Mouse (Mus musculus): ENCODE measurements around the gene Adam15. TPM values are rescaled to one million over a fixed set of nuclear protein-coding genes. Genes with fewer than 3 reads are reported as not detected.
A peak's percentile ranks its signal among the peaks of the same experiment; 100 is the strongest.

Gene Adam15
- polyA plus RNA-seq (2015; fragmentation: Nextera tagmentation; extraction: Ambion mirVana), result 41.5 and 47.0 TPM in 2 replicates

DNA sequence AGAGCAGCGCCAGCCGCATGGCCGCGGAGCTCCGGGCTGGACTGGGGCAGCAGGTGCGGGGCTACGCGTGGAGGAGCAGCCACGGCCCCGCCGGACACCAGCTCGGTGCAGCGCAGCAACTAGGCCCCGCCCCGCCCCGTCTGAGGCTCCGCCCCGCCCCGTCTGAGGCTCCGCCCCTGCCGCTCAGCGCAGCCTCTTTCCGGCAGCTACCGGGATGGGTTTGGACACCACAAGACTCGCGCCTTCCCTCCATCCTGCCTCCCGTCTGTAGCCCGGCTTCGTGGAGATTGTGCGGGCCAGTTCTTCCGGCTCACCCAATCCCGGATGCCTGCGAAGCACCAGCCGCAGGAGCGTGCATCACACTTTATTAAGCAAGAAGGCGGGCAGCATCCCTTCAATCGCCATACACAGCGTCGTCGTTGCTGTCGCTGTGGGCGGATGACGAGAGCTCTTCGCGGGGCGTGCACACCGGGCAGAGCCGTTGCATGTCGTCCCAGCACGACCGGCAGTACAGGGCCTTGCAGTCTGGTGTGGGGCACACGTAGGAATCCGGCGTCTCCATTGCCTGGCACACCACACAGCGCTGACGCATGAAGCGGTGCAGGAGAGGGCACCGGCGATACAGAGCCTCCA lies at the start of gene Adam15:
Gene Adam15 (minus strand): TSS at position 128 of the 633 bp plus-strand sequence.
- Histone ChIP-seq H3K4me3 (peak within 1 kb of the TSS; percentile 61), H3K4me1 (replicated peaks) (peaks cover 27% of the 10 kb centered on the region), H3K4me2 (peak within 1 kb of the TSS; percentile 91), H3K9ac (peak within 1 kb of the TSS; percentile 82), H3K9me3 (no peaks in the 10 kb centered on the region), H3K27ac (peak within 1 kb of the TSS; percentile 90), H3K27me3 (peaks cover 50% of the 10 kb centered on the region), H3K36me3 (peaks cover 12% of the 10 kb centered on the region)
- ATAC-seq (ENCODE audit: low FRiP score), result peak; percentile 88
- WGBS, result 1% methylated on average over 52 of the region's 59 CpGs

DNA sequence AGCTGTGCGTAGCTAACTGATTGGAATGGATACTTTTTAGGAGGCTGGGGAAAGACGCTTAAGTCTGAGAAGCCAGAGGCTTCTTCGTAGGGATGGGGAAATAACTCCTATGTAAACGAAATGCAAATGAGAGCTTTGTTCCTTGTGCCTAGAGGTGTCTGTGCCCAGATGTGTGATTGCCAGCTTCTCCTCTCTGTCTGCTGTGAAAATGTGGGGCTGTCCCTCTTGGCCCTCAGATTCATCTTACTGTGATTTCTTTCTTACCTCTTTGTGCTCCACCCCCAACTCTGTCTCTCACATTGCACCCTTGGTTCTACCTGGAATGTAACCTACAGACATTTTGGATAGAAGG lies 46.8 kb upstream of the Adam15 start:
- ATAC-seq (ENCODE audit: low FRiP score), result no peak
- H3K27me3 ChIP-seq, result peaks cover 47% of the 10 kb centered on the region
- peaks cover 52% of the 10 kb centered on the region for H3K4me1 ChIP-seq (replicated peaks)
- peak overlapping the region; percentile 99 for H3K4me2 ChIP-seq
- under 1% methylated on average over 4 of the region's 4 CpGs for WGBS
- H3K4me3 ChIP-seq, result peak overlapping the region; percentile 52
- no peak overlapping the region for H3K27ac ChIP-seq
- H3K9ac ChIP-seq, result peak overlapping the region; percentile 46; the same call in 1 of the 2 replicates
- peaks cover 5% of the 10 kb centered on the region; the same call in 1 of the 2 replicates for H3K36me3 ChIP-seq
- no peaks in the 10 kb centered on the region for H3K9me3 ChIP-seq

- Histone ChIP-seq H3K4me2 (peak overlapping the region; percentile 99), H3K9ac (peak overlapping the region; percentile 46), H3K27ac (no peak overlapping the region), H3K4me3 (peak overlapping the region; percentile 52), H3K27me3 (peaks cover 47% of the 10 kb centered on the region), H3K9me3 (no peaks in the 10 kb centered on the region), H3K36me3 (no peaks in the 10 kb centered on the region; the same call in 1 of the 2 replicates), H3K4me1 (replicated peaks) (peaks cover 58% of the 10 kb centered on the region)
- under 1% methylated on average over 42 of the region's 44 CpGs for WGBS
- no peak for ATAC-seq (ENCODE audit: low FRiP score)
Observed at GRCm38 (mm10) chr3:89395806-89396653, 46.2 kb upstream of the Adam15 start.

- H3K9ac ChIP-seq, result peak overlapping the region; percentile 51; the same call in 1 of the 2 replicates
- peak overlapping the region; percentile 99 for H3K4me2 ChIP-seq
Observed at GRCm38 (mm10) chr3:89395419-89395805, 45.6 kb upstream of the Adam15 start.

DNA sequence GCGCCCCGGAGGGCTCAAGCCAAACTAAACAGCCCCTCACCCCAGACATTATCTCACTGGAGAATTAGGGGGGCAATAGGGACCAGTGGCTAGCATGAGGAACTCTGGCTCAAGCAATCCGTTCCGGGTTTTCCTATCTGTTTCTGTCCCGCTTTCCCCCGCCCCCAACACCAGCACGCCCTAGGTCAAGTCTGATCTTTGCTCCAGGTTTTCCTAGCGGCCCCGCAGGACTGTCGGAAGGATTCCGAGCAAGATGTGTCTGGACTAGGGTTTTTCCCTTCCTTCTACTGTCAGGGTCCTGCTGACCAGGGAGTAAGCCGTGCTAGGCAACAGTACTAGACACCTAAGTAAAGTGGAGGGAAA lies 45.1 kb upstream of the Adam15 start:
- no peaks in the 10 kb centered on the region; the same call in 1 of the 2 replicates for H3K36me3 ChIP-seq
- peak overlapping the region; percentile 52 for H3K4me3 ChIP-seq
- peaks cover 70% of the 10 kb centered on the region for H3K4me1 ChIP-seq (replicated peaks)
- no peaks in the 10 kb centered on the region for H3K9me3 ChIP-seq
- peak overlapping the region; percentile 51; the same call in 1 of the 2 replicates for H3K9ac ChIP-seq
- whole genome bisulfite sequencing, result under 1% methylated on average over 11 of the region's 12 CpGs
- H3K27me3 ChIP-seq, result peaks cover 50% of the 10 kb centered on the region
- ATAC-seq (ENCODE audit: low FRiP score), result no peak
- peak overlapping the region; percentile 99 for H3K4me2 ChIP-seq
- H3K27ac ChIP-seq, result 0 out of 2 replicates have a peak overlapping the region, but pooled peaks have one; percentile 58

More at GRCm38 (mm10) chr3:89395419-89395805, 45.6 kb upstream of the Adam15 start:
- 0 out of 2 replicates have a peak overlapping the region, but pooled peaks have one; percentile 58 for H3K27ac ChIP-seq
- peak overlapping the region; percentile 52 for H3K4me3 ChIP-seq
- H3K36me3 ChIP-seq, result no peaks in the 10 kb centered on the region; the same call in 1 of the 2 replicates
- H3K4me1 ChIP-seq (replicated peaks), result peaks cover 65% of the 10 kb centered on the region
- ATAC-seq (ENCODE audit: low FRiP score), result no peak
- H3K27me3 ChIP-seq, result peaks cover 50% of the 10 kb centered on the region
- 3% methylated on average over 10 of the region's 10 CpGs for WGBS
- H3K9me3 ChIP-seq, result no peaks in the 10 kb centered on the region

DNA sequence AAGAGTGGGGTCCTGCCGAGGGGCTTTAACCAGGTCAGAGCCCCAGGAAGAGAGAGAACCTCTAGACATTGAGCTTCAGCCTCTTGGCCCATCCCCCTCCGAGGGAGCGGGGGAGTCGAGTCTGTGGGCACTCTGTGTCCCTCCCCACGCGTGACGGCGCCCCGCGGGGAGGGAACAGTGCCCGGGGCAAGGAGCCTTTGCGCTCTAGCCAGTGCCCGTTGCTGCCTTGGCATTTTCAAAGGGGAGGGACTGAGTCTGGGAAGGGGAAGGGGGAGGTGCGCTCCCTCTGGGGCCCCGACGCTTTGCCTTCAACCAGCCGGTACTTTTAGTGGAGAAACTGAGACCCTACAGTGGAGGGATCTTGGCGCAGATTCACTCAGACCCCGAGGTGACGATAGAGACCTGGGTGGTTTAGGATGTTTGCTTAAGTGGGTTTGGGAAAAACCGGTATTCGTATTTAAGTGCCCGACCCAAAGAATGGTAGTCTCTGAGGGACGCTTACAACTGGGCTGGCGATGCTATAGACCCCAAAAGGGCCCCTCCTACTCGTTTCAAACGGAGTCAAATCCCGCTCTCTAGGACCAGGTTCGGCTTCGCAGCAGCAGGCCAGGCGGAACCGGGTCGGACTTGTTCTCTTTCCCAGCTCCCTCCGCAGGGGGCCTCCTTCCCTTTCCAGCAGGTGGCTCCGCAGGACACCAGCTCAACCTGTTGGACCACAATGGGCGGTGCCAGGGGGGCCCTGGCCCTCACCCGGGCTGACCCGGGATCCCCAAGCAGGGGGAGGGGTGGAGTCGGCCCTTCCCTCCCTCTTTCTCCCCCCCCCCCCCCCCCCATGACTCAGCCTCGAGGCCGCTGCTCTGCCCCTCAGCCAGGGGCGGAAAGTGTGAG lies 44.5 kb upstream of the Adam15 start, which contains the start of gene Zbtb7b:
Gene Zbtb7b (minus strand): TSS at position 771 of the 888 bp plus-strand sequence.
- no peaks in the 10 kb centered on the region for H3K9me3 ChIP-seq
- H3K9ac ChIP-seq, result peak within 1 kb of the TSS; percentile 68
- H3K27ac ChIP-seq, result peak within 1 kb of the TSS; percentile 58; the same call in 1 of the 2 replicates
- H3K4me1 ChIP-seq (replicated peaks), result peaks cover 70% of the 10 kb centered on the region
- 0% methylated on average over 39 of the region's 42 CpGs for WGBS
- H3K4me2 ChIP-seq, result peak within 1 kb of the TSS; percentile 99
- peak within 1 kb of the TSS; percentile 52 for H3K4me3 ChIP-seq
- no peaks in the 10 kb centered on the region; the same call in 1 of the 2 replicates for H3K36me3 ChIP-seq
- peak; percentile 53 for ATAC-seq (ENCODE audit: low FRiP score)
- H3K27me3 ChIP-seq, result peaks cover 50% of the 10 kb centered on the region

DNA sequence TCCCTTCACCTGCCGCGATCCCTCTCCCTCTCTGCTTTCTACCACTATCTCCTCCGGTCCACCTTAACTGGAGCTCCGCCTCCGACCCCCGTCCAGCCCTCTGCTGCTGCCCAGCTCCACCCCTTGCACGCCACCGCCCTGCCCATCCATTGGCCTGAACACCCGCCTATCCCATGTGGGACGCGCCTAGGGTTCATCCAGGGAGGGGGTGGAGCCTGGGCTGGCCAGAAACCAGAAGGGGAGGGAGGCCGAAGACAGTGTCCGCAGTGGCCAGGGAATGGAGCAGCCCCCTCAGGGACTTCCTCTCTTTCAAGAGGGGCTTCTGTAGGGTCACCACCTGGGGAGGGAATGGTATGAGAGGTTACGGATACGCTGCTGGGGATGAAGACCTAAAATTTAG lies 43.8 kb upstream of the Adam15 start:
- WGBS, result 0% methylated on average over 15 of the region's 15 CpGs
- peak; percentile 90 for ATAC-seq (ENCODE audit: low FRiP score)
- no peaks in the 10 kb centered on the region for H3K9me3 ChIP-seq
- peak overlapping the region; percentile 52 for H3K4me3 ChIP-seq
- peak overlapping the region; percentile 58; the same call in 1 of the 2 replicates for H3K27ac ChIP-seq
- peaks cover 70% of the 10 kb centered on the region for H3K4me1 ChIP-seq (replicated peaks)
- H3K9ac ChIP-seq, result peak overlapping the region; percentile 68
- peak overlapping the region; percentile 99 for H3K4me2 ChIP-seq
- H3K36me3 ChIP-seq, result no peaks in the 10 kb centered on the region
- H3K27me3 ChIP-seq, result peaks cover 50% of the 10 kb centered on the region

- Histone ChIP-seq H3K27ac (no peak overlapping the region), H3K9ac (peak overlapping the region; percentile 65), H3K27me3 (peaks cover 50% of the 10 kb centered on the region), H3K4me2 (peak overlapping the region; percentile 99), H3K36me3 (no peaks in the 10 kb centered on the region), H3K4me1 (replicated peaks) (peaks cover 77% of the 10 kb centered on the region), H3K9me3 (no peaks in the 10 kb centered on the region), H3K4me3 (peak overlapping the region; percentile 52)
- ATAC-seq (ENCODE audit: low FRiP score), result no peak
- WGBS, result 0% methylated on average over 21 of the region's 24 CpGs
Observed at GRCm38 (mm10) chr3:89392871-89393311, 43.1 kb upstream of the Adam15 start.

DNA sequence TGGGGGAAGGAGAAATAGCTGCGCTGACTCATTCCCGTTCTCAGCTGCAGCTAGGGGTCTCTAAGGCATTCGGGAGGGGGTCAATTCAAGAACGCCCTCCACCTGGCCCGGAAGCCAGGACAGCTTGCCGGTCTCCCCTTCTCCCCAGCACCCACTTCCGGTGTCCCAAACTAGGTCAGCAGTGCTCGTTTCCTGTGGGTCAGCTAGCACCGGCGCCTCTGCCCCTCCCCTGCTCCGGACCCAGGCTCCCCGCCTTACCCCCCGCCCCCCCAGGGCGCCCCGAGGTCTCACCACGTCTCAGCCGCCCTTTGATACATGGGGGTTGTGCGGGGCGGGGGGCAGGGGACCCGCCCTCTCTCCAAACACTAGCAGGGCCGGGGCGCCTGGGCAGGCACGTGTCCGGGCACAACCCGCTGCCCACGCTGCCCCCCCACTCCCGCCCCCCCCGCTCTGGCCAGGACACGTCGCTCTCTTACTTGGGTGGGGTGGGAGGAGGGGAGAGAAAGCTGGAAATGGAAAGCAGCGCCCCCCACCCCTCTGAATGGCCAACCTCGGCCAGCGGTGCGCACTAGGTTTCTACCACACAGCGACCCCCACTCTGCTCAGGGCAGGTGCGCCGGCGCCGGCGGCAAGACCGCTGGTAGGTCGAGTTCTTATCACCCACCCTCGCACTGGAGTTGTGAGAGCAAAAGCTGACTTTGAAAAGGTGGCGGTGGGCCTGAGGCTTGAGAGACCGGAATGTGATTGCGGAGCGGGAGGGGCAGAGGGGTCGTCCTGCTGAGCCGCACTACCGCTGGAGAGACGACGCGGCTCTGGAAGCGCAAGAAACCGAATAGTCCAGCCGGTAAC lies 42.1 kb upstream of the Adam15 start:
- no peak for ATAC-seq (ENCODE audit: low FRiP score)
- peak overlapping the region; percentile 52 for H3K4me3 ChIP-seq
- peaks cover 81% of the 10 kb centered on the region for H3K4me1 ChIP-seq (replicated peaks)
- WGBS, result under 1% methylated on average over 54 of the region's 56 CpGs
- peaks cover 55% of the 10 kb centered on the region for H3K27me3 ChIP-seq
- no peaks in the 10 kb centered on the region for H3K36me3 ChIP-seq
- H3K9me3 ChIP-seq, result no peaks in the 10 kb centered on the region
- H3K4me2 ChIP-seq, result peak overlapping the region; percentile 99
- no peak overlapping the region for H3K27ac ChIP-seq
- peak overlapping the region; percentile 74 for H3K9ac ChIP-seq

DNA sequence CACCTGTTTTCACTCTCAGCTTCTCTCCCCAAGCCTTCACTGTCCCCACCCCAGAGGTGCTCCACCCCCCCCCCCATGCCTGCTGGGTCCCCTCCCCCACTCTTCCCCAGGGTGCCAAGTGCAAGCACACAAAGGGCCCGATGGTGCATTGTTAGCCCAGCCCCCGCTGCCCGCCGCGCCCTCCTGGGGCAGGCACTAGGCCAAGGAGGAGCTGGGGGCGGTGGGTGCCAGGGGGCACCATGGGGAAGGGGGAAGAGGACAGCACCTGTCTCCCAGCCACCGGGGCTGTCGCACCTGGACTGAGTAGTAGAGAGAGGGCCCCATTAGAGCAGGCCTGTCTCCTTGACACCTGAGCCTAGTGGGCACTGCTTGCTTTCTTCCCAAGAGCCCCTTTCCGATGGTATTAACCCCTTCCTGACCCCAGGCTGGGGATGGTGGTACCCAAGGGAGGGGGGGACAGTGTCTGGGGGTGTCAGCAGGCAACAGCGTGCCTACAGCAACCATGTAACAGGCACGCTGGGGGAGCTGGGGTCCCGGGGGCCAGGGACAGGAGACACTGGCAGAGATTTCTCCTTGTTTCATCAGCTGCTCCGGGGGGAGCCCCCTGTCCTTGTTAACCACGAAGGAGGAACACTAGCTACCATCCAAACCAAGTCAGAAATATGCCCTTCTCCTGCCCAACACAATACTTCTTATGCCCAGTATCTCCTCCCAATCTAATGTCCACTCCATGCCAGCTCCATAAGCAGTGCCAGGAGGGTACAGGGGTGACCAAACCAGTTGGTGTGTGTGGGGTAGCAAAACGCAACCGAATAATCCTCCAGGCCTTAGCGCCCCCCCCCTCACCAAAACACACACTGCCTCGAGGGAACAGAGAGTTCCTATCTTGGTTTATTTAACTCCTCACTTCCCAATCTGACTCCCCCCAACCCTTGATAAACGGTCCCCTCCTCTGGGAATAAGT lies 41.2 kb upstream of the Adam15 start:
- Histone ChIP-seq H3K27me3 (peaks cover 50% of the 10 kb centered on the region), H3K4me2 (peak overlapping the region; percentile 99), H3K4me1 (replicated peaks) (peaks cover 76% of the 10 kb centered on the region), H3K4me3 (peak overlapping the region; percentile 52), H3K36me3 (no peaks in the 10 kb centered on the region), H3K27ac (no peak overlapping the region), H3K9ac (peak overlapping the region; percentile 74), H3K9me3 (no peaks in the 10 kb centered on the region)
- WGBS, result 13% methylated on average over 18 of the region's 19 CpGs
- no peak for ATAC-seq (ENCODE audit: low FRiP score)
